Mouse (Mus musculus): ENCODE measurements around the gene Fbxl17.

DNA sequence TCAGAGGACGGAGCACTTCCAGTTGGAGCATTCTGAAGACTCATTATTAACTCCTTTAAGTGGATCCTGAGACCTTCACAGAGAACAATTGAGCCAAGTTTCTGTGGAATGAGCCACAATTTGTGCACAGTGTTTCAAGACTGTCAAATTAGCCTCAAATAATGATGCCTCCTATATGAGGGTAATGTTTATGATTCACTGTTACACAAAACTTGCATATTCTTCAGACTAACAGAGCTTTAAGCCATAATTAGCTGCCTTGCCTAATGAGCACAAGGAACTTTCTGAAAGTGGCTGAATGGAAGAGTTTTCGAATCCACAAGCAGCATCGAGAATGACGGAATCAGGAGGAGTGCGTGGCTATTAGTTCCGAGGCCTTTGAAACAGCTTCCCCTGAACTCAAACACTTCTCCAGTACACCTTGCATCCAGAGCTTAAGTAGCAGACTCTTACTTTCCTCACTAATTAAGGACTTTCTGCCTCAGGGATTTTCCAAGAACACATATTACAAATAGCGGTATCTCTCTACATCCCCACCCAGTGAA lies 389.5 kb downstream of the Fbxl17 start:
- no peak for TF ChIP-seq TCF12 (IDR thresholded peaks at IDR 0.05; ENCODE audit: insufficient read depth, poor library complexity, severe bottlenecking)
- TF ChIP-seq MAX (IDR thresholded peaks at IDR 0.05; ENCODE audit: low read depth), result no peak
- TF ChIP-seq MYOD1 (IDR thresholded peaks at IDR 0.05; ENCODE audit: control insufficient read depth in 1 of 3, insufficient read length in 2 of 3, low read depth in 2 of 3), result no peak
- no peak for TF ChIP-seq POLR2A (IDR thresholded peaks at IDR 0.05; ENCODE audit: insufficient read length, low read depth)
- TF ChIP-seq USF1 (IDR thresholded peaks at IDR 0.05; ENCODE audit: low read depth), result no peak
- no peak for TF ChIP-seq MYOG (IDR thresholded peaks at IDR 0.05; ENCODE audit: control insufficient read depth in 1 of 3, insufficient read depth in 1 of 3, insufficient read length in 2 of 3, low read depth in 2 of 3)
- TF ChIP-seq CEBPB (IDR thresholded peaks at IDR 0.05; ENCODE audit: insufficient read depth, poor library complexity, severe bottlenecking), result no peak
- no peak for TF ChIP-seq E2F4 (IDR thresholded peaks at IDR 0.05; ENCODE audit: insufficient read depth)
- no peak for TF ChIP-seq REST (IDR thresholded peaks at IDR 0.05; ENCODE audit: insufficient read depth, insufficient read length)
- TF ChIP-seq POLR2AphosphoS2 (IDR thresholded peaks at IDR 0.05; ENCODE audit: insufficient read length, low read depth), result no peak
- no peak for TF ChIP-seq TCF3 (IDR thresholded peaks at IDR 0.05; ENCODE audit: insufficient read length, low read depth)

All from myocyte (in vitro differentiated cells).